Mouse (Mus musculus): ENCODE measurements around the gene Rnase13. TPM values are rescaled to one million over a fixed set of nuclear protein-coding genes. Genes with fewer than 3 reads are reported as not detected.

Gene Rnase13
- polyA plus RNA-seq, 1 experiment from 2014 or later: not detected

GRCm38 (mm10) chr14:51892191-51892939 is 30.2 kb downstream of the Rnase13 start, which contains the start of gene Slc39a2:
Gene Slc39a2 (plus strand): TSS chr14:51892889.
- Histone ChIP-seq H3K27ac (no peak within 1 kb of the TSS), H3K9ac (no peak within 1 kb of the TSS), H3K4me2 (replicated peaks) (no peak within 1 kb of the TSS), H3K9me3 (no peaks in the 10 kb centered on the region), H3K4me3 (no peak within 1 kb of the TSS), H3K4me1 (no peaks in the 10 kb centered on the region), H3K27me3 (no peaks in the 10 kb centered on the region), H3K36me3 (peaks cover 52% of the 10 kb centered on the region)
- 92% methylated on average over 9 of the region's 9 CpGs for WGBS
- ATAC-seq (ENCODE audit: low FRiP score, low read depth): no peak

DNA sequence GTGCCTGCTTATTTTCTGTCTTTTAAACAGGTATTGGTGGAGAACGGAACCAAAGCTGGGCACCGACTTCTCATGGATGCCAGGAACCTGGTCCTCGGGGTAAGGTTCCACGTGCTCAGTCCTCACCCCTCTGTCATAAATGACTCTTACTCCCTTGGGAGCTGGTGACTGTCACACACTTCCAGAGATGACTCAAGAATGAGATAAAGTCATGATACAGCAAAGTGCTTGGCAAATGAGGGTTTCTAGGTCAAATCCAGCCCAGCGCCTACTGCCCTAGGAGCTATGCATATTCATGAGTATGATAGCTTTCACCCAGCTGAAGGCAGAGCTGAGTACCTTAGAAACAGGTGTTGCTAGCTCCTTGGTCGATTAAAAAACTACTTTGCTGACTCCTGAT is 32.7 kb downstream of the Rnase13 start:
- Histone ChIP-seq H3K27ac (no peak overlapping the region), H3K4me2 (replicated peaks) (no peak overlapping the region), H3K36me3 (peaks cover 61% of the 10 kb centered on the region), H3K4me3 (no peak overlapping the region), H3K4me1 (peaks cover 14% of the 10 kb centered on the region), H3K27me3 (no peaks in the 10 kb centered on the region), H3K9ac (no peak overlapping the region), H3K9me3 (no peaks in the 10 kb centered on the region)
- ATAC-seq (ENCODE audit: low FRiP score, low read depth): no peak
- WGBS: 88% methylated on average over 6 of the region's 6 CpGs

DNA sequence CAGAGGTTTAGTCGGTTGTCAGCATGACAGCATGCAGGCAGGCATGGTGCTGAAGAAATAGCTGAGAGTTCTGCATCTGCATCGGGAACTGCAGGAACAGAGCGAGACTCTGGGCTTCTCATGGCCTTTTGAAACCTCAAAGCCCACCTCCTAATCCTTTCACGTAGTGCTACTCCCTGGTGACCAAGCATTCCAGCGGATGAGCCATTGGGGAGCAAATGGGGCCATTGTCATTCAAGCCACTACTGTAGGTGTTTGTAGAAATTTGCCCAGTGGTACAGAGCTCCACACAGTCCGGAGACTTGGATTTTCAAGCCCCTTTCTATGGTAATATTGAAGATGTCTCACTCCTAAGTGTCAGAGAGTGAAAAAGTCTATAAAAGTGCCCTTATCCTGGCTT is 36.5 kb downstream of the Rnase13 start:
- Histone ChIP-seq H3K36me3 (peaks cover 46% of the 10 kb centered on the region), H3K4me1 (peaks cover 14% of the 10 kb centered on the region), H3K27ac (no peak overlapping the region), H3K4me3 (peak overlapping the region; percentile 80), H3K4me2 (replicated peaks) (peak overlapping the region; percentile 89), H3K27me3 (no peaks in the 10 kb centered on the region), H3K9me3 (no peaks in the 10 kb centered on the region), H3K9ac (no peak overlapping the region)
- WGBS: 67% methylated on average over 6 of the region's 6 CpGs
- ATAC-seq (ENCODE audit: low FRiP score, low read depth): no peak

DNA sequence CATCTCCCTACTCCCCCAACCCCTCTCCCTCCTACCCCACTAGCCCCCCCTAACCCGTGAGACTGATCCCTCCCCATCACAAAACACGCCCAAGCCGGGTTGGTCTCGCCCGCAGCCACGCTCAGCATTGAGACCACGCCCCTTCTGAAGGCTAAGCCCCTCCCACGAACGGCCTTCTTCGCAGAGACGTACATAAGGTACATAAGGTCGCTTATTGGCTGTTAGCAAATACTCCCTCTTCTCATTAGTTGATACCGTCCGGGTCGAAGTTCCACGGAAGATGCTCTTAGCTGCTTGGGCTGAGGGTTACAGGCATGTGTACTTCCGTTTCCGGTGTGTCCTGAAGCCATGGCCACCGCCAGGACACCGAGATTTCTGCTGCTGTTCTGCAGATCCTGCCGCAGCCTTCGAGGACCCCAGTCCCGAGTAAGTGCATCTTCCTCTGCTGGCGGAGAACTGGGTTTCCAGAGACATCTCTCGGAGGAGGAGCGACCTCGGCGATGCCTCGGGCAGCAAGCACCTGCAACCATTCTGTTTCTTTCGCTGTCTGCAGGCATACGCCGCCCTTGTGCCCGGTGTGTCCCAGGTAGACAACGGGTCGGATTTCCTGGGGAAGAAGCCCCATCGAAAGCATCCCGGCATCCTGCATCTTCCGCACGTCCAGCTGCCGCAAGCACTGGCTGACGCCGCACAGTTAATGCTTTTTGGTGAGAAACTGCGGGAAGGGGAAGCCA is 37.8 kb downstream of the Rnase13 start, which contains the start of gene Mettl17:
Gene Mettl17, plus strand, starts transcription at position 245 of the 734 bp plus-strand sequence.
- Histone ChIP-seq H3K9ac (peak within 1 kb of the TSS; percentile 78), H3K4me1 (peaks cover 14% of the 10 kb centered on the region), H3K27ac (peak within 1 kb of the TSS; percentile 75), H3K27me3 (no peaks in the 10 kb centered on the region), H3K36me3 (peaks cover 33% of the 10 kb centered on the region), H3K4me3 (peak within 1 kb of the TSS; percentile 80), H3K9me3 (no peaks in the 10 kb centered on the region), H3K4me2 (replicated peaks) (peak within 1 kb of the TSS; percentile 89)
- ATAC-seq (ENCODE audit: low FRiP score, low read depth): peak; percentile 96
- WGBS: under 1% methylated on average over 43 of the region's 43 CpGs

GRCm38 (mm10) chr14:51884031-51884544 is 38.5 kb downstream of the Rnase13 start:
- peak; percentile 55 for ATAC-seq (ENCODE audit: low FRiP score, low read depth)
- Histone ChIP-seq H3K36me3 (peaks cover 26% of the 10 kb centered on the region), H3K9ac (peak overlapping the region; percentile 60), H3K4me3 (peak overlapping the region; percentile 80), H3K4me1 (peaks cover 14% of the 10 kb centered on the region), H3K27ac (peak overlapping the region; percentile 75), H3K9me3 (no peaks in the 10 kb centered on the region), H3K4me2 (replicated peaks) (peak overlapping the region; percentile 89), H3K27me3 (no peaks in the 10 kb centered on the region)
- 1% methylated on average over 14 of the region's 14 CpGs for WGBS

GRCm38 (mm10) chr14:51883527-51884030 is 39.0 kb downstream of the Rnase13 start:
- ATAC-seq (ENCODE audit: low FRiP score, low read depth): peak; percentile 33; the same call in 1 of the 2 replicates
- Histone ChIP-seq H3K4me1 (peaks cover 14% of the 10 kb centered on the region), H3K4me2 (replicated peaks) (peak overlapping the region; percentile 89), H3K9me3 (no peaks in the 10 kb centered on the region), H3K27me3 (no peaks in the 10 kb centered on the region), H3K9ac (peak overlapping the region; percentile 60), H3K27ac (peak overlapping the region; percentile 75; the same call in 1 of the 2 replicates), H3K4me3 (peak overlapping the region; percentile 80), H3K36me3 (peaks cover 21% of the 10 kb centered on the region)
- 2% methylated on average over 4 of the region's 4 CpGs for WGBS

GRCm38 (mm10) chr14:51877517-51877916 is 45.1 kb downstream of the Rnase13 start:
- Histone ChIP-seq H3K27ac (no peak overlapping the region), H3K36me3 (no peaks in the 10 kb centered on the region), H3K4me1 (no peaks in the 10 kb centered on the region), H3K9ac (no peak overlapping the region), H3K4me2 (replicated peaks) (no peak overlapping the region), H3K4me3 (no peak overlapping the region), H3K27me3 (no peaks in the 10 kb centered on the region), H3K9me3 (no peaks in the 10 kb centered on the region)
- ATAC-seq (ENCODE audit: low FRiP score, low read depth): no peak
- WGBS: 76% methylated on average over 3 of the region's 3 CpGs

DNA sequence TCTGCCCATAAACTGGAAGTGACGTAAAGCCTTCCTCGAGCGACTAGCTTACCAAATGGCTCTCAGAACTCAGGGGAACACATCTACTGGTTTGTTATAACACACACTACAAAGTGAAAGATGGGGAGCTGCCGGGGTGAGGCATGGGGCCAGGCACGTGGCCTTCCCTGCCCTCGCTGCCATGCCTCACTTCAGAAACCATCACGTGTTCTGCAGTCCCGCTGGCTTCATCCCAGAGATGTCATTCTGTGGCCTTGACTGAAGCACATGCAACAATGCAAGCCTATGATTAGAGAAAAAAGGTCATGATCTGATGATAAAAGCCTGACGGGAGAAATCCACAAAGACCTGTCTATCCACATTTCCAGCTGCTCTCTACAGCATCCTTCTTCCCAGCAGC is 50.8 kb downstream of the Rnase13 start:
- no peaks in the 10 kb centered on the region for H3K36me3 ChIP-seq
- no peak overlapping the region for H3K9ac ChIP-seq
- H3K4me1 ChIP-seq: no peaks in the 10 kb centered on the region
- H3K4me3 ChIP-seq: no peak overlapping the region
- no peak for ATAC-seq (ENCODE audit: low FRiP score, low read depth)
- H3K27me3 ChIP-seq: no peaks in the 10 kb centered on the region
- H3K4me2 ChIP-seq (replicated peaks): no peak overlapping the region
- H3K9me3 ChIP-seq: no peaks in the 10 kb centered on the region
- no peak overlapping the region for H3K27ac ChIP-seq
- WGBS: 78% methylated on average over 9 of the region's 9 CpGs

Other genes starting within 250 kb of the Rnase13 start
- not detected in 2 replicates for gene Gm17079, start 227.3 kb downstream of the Rnase13 start, polyA plus RNA-seq (2015; fragmentation: Nextera tagmentation; extraction: Ambion mirVana)
- gene Gm5800, start 205.6 kb downstream of the Rnase13 start, polyA plus RNA-seq (2015; fragmentation: Nextera tagmentation; extraction: Ambion mirVana): not detected in 2 replicates
- gene Ang4, start 149.2 kb downstream of the Rnase13 start, polyA plus RNA-seq (2015; fragmentation: Nextera tagmentation; extraction: Ambion mirVana): not detected in 2 replicates
- not detected in 2 replicates for gene AY358078, start 122.7 kb downstream of the Rnase13 start, polyA plus RNA-seq (2015; fragmentation: Nextera tagmentation; extraction: Ambion mirVana)
- gene Ear6, start 69.1 kb downstream of the Rnase13 start, polyA plus RNA-seq (2015; fragmentation: Nextera tagmentation; extraction: Ambion mirVana): 0.42 TPM in 1 of 2 replicates, not detected in the other
- 52.1 and 62.2 TPM in 2 replicates for gene Mettl17, start 37.9 kb downstream of the Rnase13 start, polyA plus RNA-seq (2015; fragmentation: Nextera tagmentation; extraction: Ambion mirVana)
- gene Slc39a2, start 29.9 kb downstream of the Rnase13 start, polyA plus RNA-seq (2015; fragmentation: Nextera tagmentation; extraction: Ambion mirVana): 1.4 and 1.6 TPM in 2 replicates
- 53.1 and 61.8 TPM in 2 replicates for gene Ndrg2, start 8.6 kb downstream of the Rnase13 start, polyA plus RNA-seq (2015; fragmentation: Nextera tagmentation; extraction: Ambion mirVana)
- not detected in 2 replicates for gene Tppp2, start 4.3 kb downstream of the Rnase13 start, polyA plus RNA-seq (2015; fragmentation: Nextera tagmentation; extraction: Ambion mirVana)
- gene Arhgef40, start 61.9 kb upstream of the Rnase13 start, polyA plus RNA-seq (2015; fragmentation: Nextera tagmentation; extraction: Ambion mirVana): 189 and 203 TPM in 2 replicates
- 0.78 and 1.4 TPM in 2 replicates for gene Tmem253, start 92.9 kb upstream of the Rnase13 start, polyA plus RNA-seq (2015; fragmentation: Nextera tagmentation; extraction: Ambion mirVana)
- 30.8 and 32.2 TPM in 2 replicates for gene Zfp219, start 98.0 kb upstream of the Rnase13 start, polyA plus RNA-seq (2015; fragmentation: Nextera tagmentation; extraction: Ambion mirVana)
- gene Olfr221, start 119.7 kb upstream of the Rnase13 start, polyA plus RNA-seq (2015; fragmentation: Nextera tagmentation; extraction: Ambion mirVana): not detected in 2 replicates
- gene Hnrnpc, start 181.3 kb upstream of the Rnase13 start, polyA plus RNA-seq (2015; fragmentation: Nextera tagmentation; extraction: Ambion mirVana): 759 and 771 TPM in 2 replicates
- gene Rpgrip1, start 187.9 kb upstream of the Rnase13 start, polyA plus RNA-seq (2015; fragmentation: Nextera tagmentation; extraction: Ambion mirVana): 90.3 and 90.4 TPM in 2 replicates

Measured in limb, embryonic 13.5 days (tissue).